Comparison of ENCODE assay signal across 11 mouse cellular contexts in the genomic region with DNA sequence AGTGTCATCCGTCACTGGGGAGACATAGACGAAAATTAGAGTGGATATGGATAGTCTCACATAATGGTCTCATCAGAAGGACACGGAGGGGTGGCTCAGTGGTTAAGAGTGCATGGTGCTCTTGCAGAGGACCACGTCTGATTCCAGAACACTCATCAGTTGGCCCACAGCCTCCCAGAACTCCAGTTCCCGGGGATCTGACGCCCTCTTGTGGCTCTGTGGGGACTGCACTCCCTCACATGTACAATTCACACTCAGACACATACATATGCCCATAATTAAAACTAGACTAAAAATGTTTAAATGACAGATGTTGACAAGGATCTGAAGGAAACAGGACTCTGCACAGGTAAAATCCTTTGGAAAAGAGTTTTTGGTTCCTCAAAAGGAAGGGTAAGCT. TPM values are rescaled to one million over a fixed set of nuclear protein-coding genes. Genes with fewer than 3 reads are reported as not detected.
DNase-seq lines count a peak whose midpoint lies in the region; TF ChIP-seq lines count a peak whose summit lies in the region.
"Had no signal": no experiment of that assay in that cellular context is flagged by ENCODE, and none has a peak within 500 bp of the region (broad histone marks: within the 10 kb centered on the region; RNA-seq: fewer than 3 reads in every experiment).

No protein-coding gene starts in this region.

- DNase-seq in adrenal gland, adult 2 months, result peak; percentile 57
- no peak for DNase-seq in adrenal gland, adult 8-10 months
- DNase-seq in layer of hippocampus, adult 2 months (ENCODE audit: low spot score in 2 of 2), result peak in 1 of 2 experiments; percentile 40
- DNase-seq in layer of hippocampus, adult 11-12 months (ENCODE audit: low spot score), result no peak
- peak; percentile 50 for DNase-seq in thymus, postnatal 4 days
- no peak for DNase-seq in thymus, adult 2 months
- DNase-seq in testis, postnatal 10 days (ENCODE audit: low spot score), result peak; percentile 51
- DNase-seq in urinary bladder, postnatal 4 days (ENCODE audit: low spot score in 2 of 2), result no peak
- DNase-seq: heart, postnatal 4 days; liver, embryonic 13.5 days had no signal

- TF ChIP-seq POLR2A in thymus, adult 2 months (IDR thresholded peaks at IDR 0.05; ENCODE audit: control insufficient read depth, extremely low read depth, insufficient read depth, low read length, poor library complexity), result no peak

- no peak overlapping the region for H3K4me3 ChIP-seq in layer of hippocampus, adult 2 months
- no peak overlapping the region for H3K4me3 ChIP-seq in thymus, adult 2 months (ENCODE audit: control insufficient read depth, insufficient read depth, low read length)
- H3K4me3 ChIP-seq: liver, embryonic 13.5 days; stomach, embryonic 15.5 days had no signal

- H3K27me3 ChIP-seq in thymus, adult 2 months (ENCODE audit: control insufficient read depth, insufficient read depth, low read length), result no peaks in the 10 kb centered on the region
- H3K27me3 ChIP-seq: liver, embryonic 13.5 days; stomach, embryonic 15.5 days had no signal

- H3K36me3 ChIP-seq in thymus, adult 2 months (ENCODE audit: control insufficient read depth, insufficient read depth, low read length), result peaks cover 3% of the 10 kb centered on the region; the same call in 1 of the 2 replicates
- H3K36me3 ChIP-seq: liver, embryonic 13.5 days; stomach, embryonic 15.5 days had no signal

- peak; percentile 73 for TF ChIP-seq CTCF in layer of hippocampus, adult 2 months (conservative IDR thresholded peaks at IDR 0.05)
- TF ChIP-seq CTCF in thymus, adult 2 months (IDR thresholded peaks at IDR 0.05; ENCODE audit: borderline replicate concordance, control insufficient read depth, extremely low read depth, insufficient read depth, low read length, poor library complexity), result no peak

- 94% methylated on average over 6 of the region's 6 CpGs for WGBS in thymus, adult 2 months

- no peak overlapping the region for H3K27ac ChIP-seq in layer of hippocampus, adult 2 months
- H3K27ac ChIP-seq in thymus, adult 2 months (ENCODE audit: control insufficient read depth, insufficient read depth, low read length), result no peak overlapping the region
- H3K27ac ChIP-seq: liver, embryonic 13.5 days; stomach, embryonic 15.5 days had no signal

- H3K4me1 ChIP-seq in thymus, adult 2 months (replicated peaks; ENCODE audit: control insufficient read depth, insufficient read depth, low read length), result no peaks in the 10 kb centered on the region
- H3K4me1 ChIP-seq: stomach, embryonic 15.5 days had no signal

RNA-seq across cellular contexts. Expression of gene Ttc7b, which starts 34.4 kb away (rescaled TPM):
- 10 to 100 TPM; 70.9 to 76.7 TPM for total RNA-seq in adrenal gland, adult 2 months (2021)
- polyA plus RNA-seq in adrenal gland, adult 2 months (2012; rRNA removed), result 121 and 142 TPM in 2 replicates
- total RNA-seq in adrenal gland, adult 8-10 months (2022), result 100 to 1,000 TPM in 1 of 4 experiments, 10 to 100 TPM in 3; 89.9 to 102 (median 95.5) TPM
- total RNA-seq in layer of hippocampus, adult 2 months (2021), result 100 to 1,000 TPM; 173 to 184 TPM
- 43.1 and 51.7 TPM in 2 replicates for polyA plus RNA-seq in thymus, adult 2 months (2012; rRNA removed)

Comparison
In these comparisons a context has a peak if more than half of its experiments do, and no peak if none do; other contexts are left out.
1. DNase-seq: peak in adrenal gland, adult 2 months (single experiment), thymus, postnatal 4 days (single experiment) and testis, postnatal 10 days (single experiment); none in adrenal gland, adult 8-10 months (single experiment), layer of hippocampus, adult 11-12 months (single experiment), thymus, adult 2 months (single experiment) and urinary bladder, postnatal 4 days (0 of 2).